Mouse (Mus musculus) E14TG2a.4 (cell line): Measurements from ENCODE around the gene Gm49450.
"Not testable (repeated sequence)": the region's sequence is repeated elsewhere in the genome, so short reads cannot be mapped to it uniquely, and the experiment has no call there.

ENCODE experiments used
- H3K27me3 ChIP-seq: 2 replicates; pipeline ENCODE4 v1.6.1; 2014; ENCODE audit warnings: low read length, control low read depth; ENCODE audit not compliant: insufficient read depth
- H3K36me3 ChIP-seq: 2 replicates; pipeline ENCODE4 v1.6.1; 2014; ENCODE audit warnings: low read length, control low read depth; ENCODE audit not compliant: insufficient read depth
- H3K4me1 ChIP-seq: replicated peaks from 2 replicates; pipeline ENCODE4 v1.6.1; 2014; ENCODE audit warnings: low read depth, low read length, control low read depth
- H3K4me3 ChIP-seq: replicated peaks from 2 replicates; pipeline ENCODE4 v1.5.1; 2014; ENCODE audit warnings: mild to moderate bottlenecking, low read length
- H3K9me3 ChIP-seq: 2 replicates; pipeline ENCODE4 v1.6.1; 2014; ENCODE audit warnings: low read length, control low read depth
- CTCF ChIP-seq: conservative IDR thresholded peaks from 2 replicates; pipeline ENCODE4 v1.5.1; 2014; ENCODE audit warnings: low read length
- NANOG ChIP-seq: IDR thresholded peaks from 2 replicates; pipeline ENCODE4 v1.6.1; 2014; ENCODE audit warnings: borderline replicate concordance, low read length, mixed read lengths
- POU5F1 ChIP-seq: IDR thresholded peaks from 2 replicates; pipeline ENCODE4 v1.6.1; 2014; ENCODE audit warnings: low read length, borderline replicate concordance

The Gm49450 gene

DNA sequence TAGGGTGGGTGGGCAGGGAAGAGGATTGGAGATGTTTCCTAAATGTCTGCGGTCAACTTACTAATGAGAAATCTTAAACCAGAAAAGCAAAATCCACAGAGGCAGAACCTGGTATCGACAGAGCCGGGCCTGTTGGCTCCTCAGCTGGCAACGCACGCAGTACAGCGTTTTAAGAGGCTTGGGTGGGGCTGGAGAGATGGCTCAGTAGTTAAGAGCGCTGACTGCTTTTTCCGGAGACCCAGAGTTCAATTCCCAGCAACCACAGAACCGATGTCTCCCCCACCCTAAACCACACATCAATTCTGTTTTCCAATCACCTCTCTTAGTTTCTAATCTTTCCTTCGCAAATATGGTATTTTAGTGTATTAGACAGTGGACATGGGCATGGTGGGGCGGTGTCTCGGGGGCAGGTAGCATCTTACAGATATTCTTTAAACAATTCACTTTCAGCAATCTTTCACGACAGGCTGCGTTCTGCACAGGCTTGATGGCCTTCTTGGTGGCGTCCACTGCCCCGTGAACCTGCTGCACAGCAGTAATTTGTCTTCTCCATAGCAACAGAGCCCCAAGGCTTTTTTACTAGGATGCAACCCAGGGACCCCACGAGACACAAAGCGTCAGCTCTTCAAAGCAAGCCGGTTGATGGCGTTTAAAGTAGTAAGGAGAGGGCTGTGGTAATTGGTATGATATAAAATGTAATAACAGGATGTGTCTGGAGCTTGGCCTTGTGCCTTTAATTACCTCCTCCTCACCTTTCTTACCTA, 25.2 kb upstream of the Gm49450 start:
- Histone ChIP-seq H3K36me3 (no peaks in the 10 kb centered on the region), H3K4me3 (peak overlapping the region; percentile 60), H3K4me1 (peaks cover 93% of the 10 kb centered on the region), H3K9me3 (no peaks in the 10 kb centered on the region), H3K27me3 (no peaks in the 10 kb centered on the region)
- TF ChIP-seq CTCF: no peak
- TF ChIP-seq NANOG: 0 out of 2 replicates have a peak, but pooled peaks have one; percentile 30
- TF ChIP-seq POU5F1: no peak

DNA sequence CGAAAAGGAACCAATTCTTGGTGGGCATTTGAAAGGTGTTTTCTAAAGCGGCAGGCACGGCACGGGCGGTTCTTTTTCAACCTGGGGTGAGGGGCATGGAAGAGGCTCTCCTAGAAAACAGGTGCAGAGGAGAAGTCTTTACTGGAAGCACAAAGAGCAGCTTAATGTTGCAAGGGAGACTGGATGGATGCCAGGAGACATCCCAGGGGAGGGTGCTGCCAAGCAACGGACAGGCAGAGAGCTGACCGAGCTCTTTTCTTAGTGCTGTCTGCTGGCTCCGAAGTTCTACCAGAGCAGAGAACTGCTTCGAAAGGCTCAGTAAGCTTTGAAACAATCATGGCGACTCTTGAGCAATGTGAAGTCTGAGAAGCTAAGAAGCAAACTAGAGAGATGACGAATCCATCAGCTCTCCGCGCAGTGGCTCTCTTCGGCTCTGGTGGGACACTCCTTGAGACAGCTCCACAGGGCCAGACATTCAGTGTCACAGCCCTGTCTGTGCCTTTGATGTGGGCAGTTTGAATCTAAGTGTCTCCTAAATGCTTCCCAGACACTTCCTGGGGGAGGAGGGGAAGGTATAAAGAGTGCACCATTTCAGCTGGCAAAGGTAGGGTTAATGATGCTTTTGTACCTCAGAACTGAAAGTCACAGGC, 24.5 kb upstream of the Gm49450 start:
- no peak for TF ChIP-seq NANOG
- TF ChIP-seq POU5F1: no peak
- no peak for TF ChIP-seq CTCF
- H3K4me3 ChIP-seq: peak overlapping the region; percentile 60
- H3K36me3 ChIP-seq: no peaks in the 10 kb centered on the region
- H3K4me1 ChIP-seq: peaks cover 93% of the 10 kb centered on the region
- no peaks in the 10 kb centered on the region for H3K27me3 ChIP-seq
- H3K9me3 ChIP-seq: no peaks in the 10 kb centered on the region

DNA sequence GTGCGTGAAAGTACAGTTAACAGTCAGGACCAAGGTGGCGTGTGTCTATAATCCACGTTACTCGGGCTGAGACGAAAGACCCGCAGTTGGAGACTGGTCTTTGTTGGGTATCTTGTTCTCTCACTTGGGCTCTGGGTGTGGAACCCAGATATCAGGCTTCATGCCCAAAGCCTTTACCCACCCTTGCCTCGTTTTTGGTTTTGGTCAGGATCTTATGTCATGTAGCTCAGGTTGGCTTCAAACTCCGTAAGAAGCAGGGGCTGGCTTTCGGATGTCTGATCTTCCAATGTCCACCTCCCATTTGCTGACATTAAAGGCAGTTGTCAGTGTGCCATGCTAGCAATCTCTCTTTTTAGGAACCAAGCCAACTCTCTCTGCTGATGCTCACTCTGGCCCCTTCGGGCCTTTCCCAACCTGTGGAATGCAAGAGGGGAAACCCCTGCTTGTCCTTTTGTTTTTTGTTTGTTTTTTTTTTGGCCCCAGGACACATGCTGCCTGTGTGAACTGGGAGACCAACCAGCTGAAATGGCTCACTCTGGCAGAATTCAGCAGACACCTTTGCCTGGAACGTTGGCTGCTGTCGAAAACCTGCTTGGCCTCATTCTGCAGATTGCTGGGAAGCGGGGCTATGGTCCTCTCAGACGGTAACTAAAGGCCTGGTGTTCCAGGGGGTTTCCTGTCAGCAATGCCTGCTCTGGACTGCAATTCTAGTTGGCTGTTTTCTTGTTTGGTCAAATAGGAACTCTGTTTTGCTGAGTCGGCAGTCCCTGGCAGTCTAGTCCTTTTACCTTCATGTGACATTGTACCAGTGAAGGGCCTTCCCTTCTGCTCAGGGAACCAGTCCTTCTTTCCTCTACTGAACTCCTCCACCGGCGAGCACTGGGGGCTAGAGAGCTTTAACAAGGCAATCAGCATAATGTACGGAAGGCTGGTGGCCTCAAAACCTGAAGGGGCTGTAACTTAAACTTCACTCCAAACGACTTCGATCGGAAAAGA, 23.7 kb upstream of the Gm49450 start:
- no peak for TF ChIP-seq POU5F1
- Histone ChIP-seq H3K9me3 (no peaks in the 10 kb centered on the region), H3K4me3 (peak overlapping the region; percentile 60), H3K4me1 (peaks cover 90% of the 10 kb centered on the region), H3K27me3 (no peaks in the 10 kb centered on the region), H3K36me3 (no peaks in the 10 kb centered on the region)

DNA sequence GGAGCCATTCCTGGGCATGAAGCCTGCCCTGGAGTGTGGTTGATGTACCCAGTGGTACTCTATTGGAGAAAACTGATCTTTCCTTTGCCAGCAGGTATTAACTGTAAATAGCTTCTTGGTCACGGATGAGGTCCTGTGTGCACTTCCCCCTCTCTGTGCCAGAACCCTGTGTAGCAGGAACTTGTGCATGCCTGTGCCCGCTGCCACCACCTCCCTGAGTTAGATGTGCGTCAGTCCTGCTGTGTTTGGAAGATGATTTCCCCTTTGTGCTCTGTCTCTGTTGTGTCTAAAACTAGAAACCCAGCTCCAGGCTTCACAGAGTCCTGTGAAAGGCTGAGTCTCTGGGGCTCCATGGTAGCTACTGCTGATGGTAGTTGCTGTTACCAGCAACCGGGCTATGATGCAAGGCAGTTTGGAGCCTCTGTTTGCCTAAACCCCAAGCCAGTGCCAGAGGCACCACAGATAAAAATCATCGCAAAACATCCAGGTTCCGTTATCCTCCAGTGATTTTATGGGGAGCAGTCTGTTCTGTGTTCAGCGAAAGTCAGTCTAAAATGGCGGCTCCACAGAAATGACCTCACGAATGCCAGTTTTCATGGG, 19.8 kb upstream of the Gm49450 start:
- TF ChIP-seq CTCF: no peak
- TF ChIP-seq POU5F1: no peak
- TF ChIP-seq NANOG: no peak
- peaks cover 88% of the 10 kb centered on the region for H3K4me1 ChIP-seq
- no peaks in the 10 kb centered on the region for H3K9me3 ChIP-seq
- no peak overlapping the region for H3K4me3 ChIP-seq
- H3K36me3 ChIP-seq: no peaks in the 10 kb centered on the region
- no peaks in the 10 kb centered on the region for H3K27me3 ChIP-seq

DNA sequence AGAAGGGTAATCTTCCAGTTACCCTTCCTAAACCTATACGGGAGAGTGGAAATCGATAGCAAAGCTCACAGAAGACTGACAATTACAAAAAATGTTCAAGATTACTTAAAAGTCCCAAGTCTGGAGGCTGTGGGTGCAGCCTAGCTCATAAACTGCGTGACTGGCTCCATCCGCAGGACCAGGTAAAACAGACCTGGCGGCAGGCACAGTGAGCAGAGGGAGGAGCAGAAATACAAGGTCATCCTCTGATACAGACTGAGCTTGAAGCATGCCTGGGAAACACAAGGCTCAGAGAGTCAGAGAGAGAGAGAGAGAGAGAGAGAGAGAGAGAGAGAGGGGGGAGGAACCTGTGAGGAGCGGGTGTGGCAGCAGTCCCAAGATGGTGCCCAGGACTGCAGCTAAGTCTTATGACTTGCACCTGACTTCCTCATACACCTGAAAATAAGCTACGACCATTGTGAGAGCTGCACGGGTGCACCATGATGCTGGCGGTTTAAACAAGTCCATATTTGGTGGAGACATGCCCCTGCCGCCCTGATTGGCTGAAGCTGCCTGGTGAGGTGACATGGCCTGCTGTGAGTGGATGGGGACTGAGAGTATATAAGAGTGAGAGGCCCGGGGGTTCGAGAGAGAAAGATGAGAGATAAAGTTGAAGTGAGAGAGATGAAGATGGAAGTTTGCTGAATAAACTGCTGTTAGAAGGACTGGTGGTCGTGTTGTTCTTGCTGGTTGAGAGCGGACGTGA, 18.4 kb upstream of the Gm49450 start:
- H3K27me3 ChIP-seq, H3K36me3 ChIP-seq, H3K9me3 ChIP-seq: not testable (repeated sequence)
- H3K4me1 ChIP-seq: peaks cover 78% of the 10 kb centered on the region
- H3K4me3 ChIP-seq: 0 out of 2 replicates have a peak overlapping the region, but pooled peaks have one; percentile 21

DNA sequence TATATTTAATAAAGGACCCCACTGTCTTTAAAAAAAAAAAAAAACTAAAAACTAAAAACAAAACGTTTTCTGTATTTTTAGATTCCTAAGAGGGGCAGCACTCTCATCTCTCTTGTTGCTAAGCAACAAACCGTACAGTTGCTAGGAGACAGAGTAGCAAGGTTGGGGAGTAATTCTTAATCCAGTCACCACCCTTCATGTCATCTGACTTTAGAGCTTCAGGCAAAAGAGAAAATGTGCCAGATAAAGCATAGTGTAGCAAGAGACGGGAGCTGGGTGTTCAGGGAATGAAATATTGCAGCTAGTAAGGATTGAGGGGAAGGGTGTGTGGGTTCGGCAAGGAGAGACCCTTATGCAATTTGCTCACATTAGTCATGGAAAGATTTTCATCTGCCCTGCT, 17.8 kb upstream of the Gm49450 start:
- no peak for TF ChIP-seq POU5F1
- TF ChIP-seq NANOG: no peak
- no peak for TF ChIP-seq CTCF
- H3K36me3 ChIP-seq: no peaks in the 10 kb centered on the region
- 0 out of 2 replicates have a peak overlapping the region, but pooled peaks have one; percentile 21 for H3K4me3 ChIP-seq
- no peaks in the 10 kb centered on the region for H3K27me3 ChIP-seq
- no peaks in the 10 kb centered on the region for H3K9me3 ChIP-seq
- H3K4me1 ChIP-seq: peaks cover 72% of the 10 kb centered on the region

DNA sequence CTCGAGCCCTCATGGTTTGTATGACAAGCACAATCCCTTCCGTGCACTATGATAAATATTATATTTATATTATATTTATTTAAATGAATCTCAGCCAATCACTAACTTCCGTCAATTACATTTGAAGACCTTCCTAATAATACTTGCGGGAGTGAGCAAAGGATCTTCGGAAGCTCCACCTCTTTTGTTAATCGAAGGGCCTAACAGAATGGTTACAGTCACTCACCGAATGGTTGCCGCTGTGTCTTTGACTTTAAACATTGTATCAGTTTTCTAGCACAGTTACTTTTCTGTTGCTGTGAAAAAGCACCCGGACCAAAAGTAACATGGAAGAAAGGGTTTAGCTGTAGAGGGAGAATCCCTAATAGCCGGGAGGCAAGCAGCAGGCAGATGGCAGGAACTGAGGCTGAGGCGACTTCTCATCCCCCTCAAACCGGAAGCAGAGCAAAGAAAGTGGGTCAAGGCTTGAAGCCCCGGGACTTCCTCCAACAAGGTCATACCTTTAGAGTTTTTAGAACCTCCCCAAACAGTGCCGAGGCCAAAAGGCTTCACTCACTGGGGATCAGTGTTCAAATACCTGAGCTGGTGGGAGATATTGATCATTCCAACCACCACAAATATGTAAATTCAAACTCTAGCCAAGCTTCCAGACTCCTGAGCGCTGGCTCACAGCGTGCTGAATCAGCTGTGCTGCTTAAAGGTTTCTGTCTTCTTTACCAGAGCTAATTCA, 16.2 kb upstream of the Gm49450 start:
- TF ChIP-seq NANOG (no peak), POU5F1 (no peak), CTCF (no peak)
- H3K27me3 ChIP-seq: no peaks in the 10 kb centered on the region
- H3K9me3 ChIP-seq: no peaks in the 10 kb centered on the region
- H3K36me3 ChIP-seq: no peaks in the 10 kb centered on the region
- peak overlapping the region; percentile 46 for H3K4me3 ChIP-seq
- H3K4me1 ChIP-seq: peaks cover 56% of the 10 kb centered on the region
